Mouse (Mus musculus): ENCODE measurements around the gene Gpr101. TPM values are rescaled to one million over a fixed set of nuclear protein-coding genes. Genes with fewer than 3 reads are reported as not detected.

Gene Gpr101
- total RNA-seq (2021): not detected
- long read RNA-seq, experiment 1: 0 reads
- long read RNA-seq, experiment 2: 0 reads

GRCm38 (mm10) chrX:57503634-57504033, at the start of gene Gpr101:
Gpr101 (minus strand) TSS chrX:57503757.
- DNase-seq: no peak

- DNase-seq: no peak
These were observed 17.8 kb upstream of the Gpr101 start for GRCm38 (mm10) chrX:57521117-57522095.

- no peak for DNase-seq
These were observed 2.7 kb upstream of the Gpr101 start for GRCm38 (mm10) chrX:57506247-57506646.

Other genes with a start within 250 kb of the Gpr101 start
- 10 to 100 TPM; 29.0 to 35.4 TPM for gene Arhgef6, start 165.0 kb downstream of the Gpr101 start, total RNA-seq (2021)
- 10 to 100 TPM; 39.7 to 54.7 TPM for gene Rbmx, start 110.7 kb downstream of the Gpr101 start, total RNA-seq (2021)
- gene Gm364, start 94.6 kb downstream of the Gpr101 start, total RNA-seq (2021): not detected

Measured in adrenal gland, postnatal 10 days (tissue).